Mouse (Mus musculus) layer of hippocampus, postnatal 10 days (tissue): ENCODE measurements around the gene Pard3. TPM values are rescaled to one million over a fixed set of nuclear protein-coding genes. Genes with fewer than 3 reads are reported as not detected.
A peak's percentile ranks its signal among the peaks of the same experiment; 100 is the strongest.

Experiments used
- DNase-seq, 2 experiments: peaks; one replicate each; pipeline ENCODE4 v3.0.0; 2021; ENCODE audit warnings: low spot score in 2 of 2
- total RNA-seq, 2 experiments: library from RNA; stranded (reverse); gene quantifications; 2 replicates each; pipeline ENCODE4 v1.2.3; 2021

The Pard3 gene
- total RNA-seq, 2 experiments from 2014 or later, result 26.2 to 27.8 TPM

- DNase-seq, result no peak
These were observed 266.8 kb downstream of the Pard3 start for GRCm38 (mm10) chr8:127330258-127331187.

- peak; percentile 55 to 69 for DNase-seq
These were observed 268.1 kb downstream of the Pard3 start for GRCm38 (mm10) chr8:127331751-127332150.

DNA sequence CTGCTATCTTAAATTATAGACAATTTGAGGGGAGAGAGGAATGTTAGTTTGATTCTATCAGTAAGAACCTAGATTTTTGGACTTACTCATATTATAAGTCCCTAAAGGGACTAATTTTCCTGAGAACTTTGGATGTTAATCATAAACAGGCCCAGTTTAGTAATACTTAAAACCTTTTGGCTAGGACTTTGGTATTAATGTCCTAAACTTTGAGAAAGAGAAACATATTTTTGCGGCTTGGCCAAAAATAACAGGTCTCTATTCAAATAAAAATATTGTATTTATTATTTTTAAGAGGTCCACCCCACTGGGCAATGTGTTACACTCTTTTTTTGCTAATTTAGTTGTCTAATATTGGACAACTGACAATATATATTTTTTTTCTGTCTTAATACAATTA is 271.5 kb downstream of the Pard3 start:
- no peak for DNase-seq

- no peak for DNase-seq
These were observed 274.5 kb downstream of the Pard3 start for GRCm38 (mm10) chr8:127338183-127338582.

GRCm38 (mm10) chr8:127341046-127341445 is 277.4 kb downstream of the Pard3 start:
- DNase-seq, result no peak

- DNase-seq, result no peak
These were observed 279.4 kb downstream of the Pard3 start for GRCm38 (mm10) chr8:127343115-127343514.

DNA sequence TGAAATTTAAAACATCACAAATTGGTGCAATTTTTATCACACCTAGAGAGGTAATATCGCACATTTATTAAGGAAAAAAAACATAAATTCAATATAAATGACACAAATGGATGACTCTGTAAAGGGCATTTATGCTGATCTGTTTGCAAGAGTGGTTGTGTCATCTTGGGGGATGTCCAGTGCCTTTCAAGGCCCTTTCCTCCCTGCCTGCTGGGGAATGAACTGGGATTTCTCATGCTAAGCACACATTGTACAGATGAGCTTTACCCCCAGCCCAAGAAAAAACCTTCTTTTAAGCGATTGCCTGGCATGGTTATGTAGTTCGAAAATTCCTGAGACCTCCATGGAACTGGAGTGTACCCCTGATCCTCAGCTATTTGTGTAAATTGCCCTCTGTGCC is 280.7 kb downstream of the Pard3 start:
- DNase-seq, result no peak

GRCm38 (mm10) chr8:127345912-127346423 is 282.3 kb downstream of the Pard3 start:
- DNase-seq, result no peak

- DNase-seq, result no peak
These were observed 284.3 kb downstream of the Pard3 start for GRCm38 (mm10) chr8:127347890-127348495.

- DNase-seq, result no peak
These were observed 298.1 kb downstream of the Pard3 start for GRCm38 (mm10) chr8:127361796-127362195.

GRCm38 (mm10) chr8:127368347-127368746 is 304.7 kb downstream of the Pard3 start:
- no peak for DNase-seq

- DNase-seq, result no peak
These were observed 307.7 kb downstream of the Pard3 start for GRCm38 (mm10) chr8:127371326-127371949.

- DNase-seq, result no peak
These were observed 314.1 kb downstream of the Pard3 start for GRCm38 (mm10) chr8:127377775-127378174.

GRCm38 (mm10) chr8:127378994-127379858 is 315.5 kb downstream of the Pard3 start:
- DNase-seq, result peak; percentile 58 to 68

- DNase-seq, result no peak
These were observed 317.6 kb downstream of the Pard3 start for GRCm38 (mm10) chr8:127381259-127381658.

DNA sequence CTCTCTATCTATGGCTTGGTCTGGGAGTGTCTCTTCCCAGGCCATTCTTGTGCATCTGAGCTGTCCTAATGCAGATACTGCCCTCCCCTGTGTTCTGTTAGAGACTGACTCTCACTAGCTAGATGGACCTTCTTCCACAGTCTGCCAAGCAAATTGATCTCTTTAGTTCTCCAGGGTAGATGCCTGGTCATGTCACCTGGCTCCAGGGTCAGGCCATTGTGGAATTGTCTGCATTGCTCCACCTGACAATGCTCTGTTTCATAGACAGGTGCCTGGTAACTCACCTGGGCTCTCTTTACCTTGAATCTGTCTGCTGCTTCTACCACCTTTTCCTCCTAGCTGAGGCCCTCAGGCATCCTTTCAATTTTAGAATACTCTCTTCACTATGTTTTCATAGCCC is 329.0 kb downstream of the Pard3 start:
- DNase-seq, result no peak

DNA sequence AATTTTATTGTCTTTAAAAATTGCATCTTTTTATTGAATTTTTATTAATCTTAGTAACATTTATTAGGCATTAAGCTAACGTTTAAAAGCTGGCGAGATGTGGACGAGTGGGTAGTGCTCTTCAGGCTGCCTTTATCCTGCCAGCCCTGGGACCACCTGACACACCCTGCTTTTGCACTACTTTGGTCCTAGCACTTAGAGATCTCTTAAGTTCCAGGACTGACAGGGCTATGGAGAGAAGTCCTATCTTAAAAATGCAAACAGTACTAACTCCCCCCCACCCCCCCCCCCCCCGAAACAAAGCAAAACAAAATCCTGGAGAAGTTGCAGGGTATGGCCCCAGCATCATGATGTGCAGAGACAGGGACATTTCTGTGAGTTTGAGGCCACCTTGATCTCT is 331.8 kb downstream of the Pard3 start:
- no peak for DNase-seq

DNA sequence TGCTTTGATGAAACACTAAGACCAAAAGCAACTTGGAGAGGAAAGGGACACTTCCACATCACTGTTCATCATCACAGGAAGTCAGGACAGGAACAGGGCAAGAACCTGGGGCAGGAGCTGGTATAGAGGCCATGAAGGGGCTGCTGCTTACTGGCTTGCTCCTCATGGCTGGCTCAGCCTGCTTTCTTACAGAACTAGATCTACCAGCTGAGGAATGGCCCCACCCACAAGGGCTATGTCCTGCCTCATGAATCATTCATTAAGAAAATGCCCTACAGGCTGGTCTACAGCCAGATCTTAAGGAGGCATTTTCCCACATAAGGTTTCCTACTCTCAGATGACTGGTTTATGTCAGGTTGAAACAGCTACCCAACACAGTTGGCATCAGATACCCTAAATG is 342.1 kb downstream of the Pard3 start:
- DNase-seq, result no peak

DNA sequence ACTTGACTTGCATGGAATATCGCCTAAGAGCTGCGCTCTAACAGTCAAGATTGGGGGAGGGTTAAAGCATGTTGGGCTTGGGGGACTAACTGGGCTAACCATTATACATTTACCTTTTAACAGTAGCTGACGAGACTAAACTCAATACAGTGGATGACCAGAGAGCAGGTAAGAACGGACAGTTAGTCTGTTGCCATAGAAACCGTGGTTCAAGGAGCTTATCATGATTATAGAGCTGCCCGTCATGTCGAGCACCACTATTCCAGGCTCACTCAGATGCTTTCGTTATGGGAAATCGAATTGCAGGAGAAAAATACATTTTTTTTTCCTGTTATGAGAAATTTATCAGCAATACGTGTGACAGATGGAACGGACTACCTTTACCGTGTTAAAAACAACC is 346.9 kb downstream of the Pard3 start:
- DNase-seq, result no peak

GRCm38 (mm10) chr8:127411190-127411848 is 347.6 kb downstream of the Pard3 start:
- DNase-seq, result no peak
